Mouse (Mus musculus) right cerebral cortex, adult 2 months (tissue): ENCODE measurements around the gene Trpm5.

Experiments
- DNase-seq, 2 experiments: peaks; one replicate each; pipeline ENCODE4 v3.0.0; 2021 to 2022; ENCODE audit warnings: low spot score in 2 of 2

Trpm5 gene

GRCm38 (mm10) chr7:143106062-143106461, 11.6 kb upstream of the Trpm5 start, which contains the start of gene Kcnq1:
Gene Kcnq1 (plus strand): TSS chr7:143106362.
- no peak for DNase-seq

GRCm38 (mm10) chr7:143105258-143105897, 10.9 kb upstream of the Trpm5 start:
- DNase-seq: no peak

GRCm38 (mm10) chr7:143100759-143101158, 6.3 kb upstream of the Trpm5 start:
- DNase-seq: peak; percentile 34 to 37

- DNase-seq: no peak
These were observed 1.1 kb upstream of the Trpm5 start for GRCm38 (mm10) chr7:143095554-143095907.

GRCm38 (mm10) chr7:143093847-143094246, 595 bp downstream of the Trpm5 start:
- no peak for DNase-seq

- peak in 1 of 2 experiments; percentile 34 for DNase-seq
These were observed 7.3 kb downstream of the Trpm5 start for GRCm38 (mm10) chr7:143087070-143087579.

- DNase-seq: peak in 1 of 2 experiments; percentile 50
These were observed 8.1 kb downstream of the Trpm5 start for GRCm38 (mm10) chr7:143086366-143086765.

- no peak for DNase-seq
These were observed 10.7 kb downstream of the Trpm5 start for GRCm38 (mm10) chr7:143083708-143084107.

GRCm38 (mm10) chr7:143082024-143082423, 12.4 kb downstream of the Trpm5 start:
- no peak for DNase-seq

- DNase-seq: no peak
These were observed 17.1 kb downstream of the Trpm5 start for GRCm38 (mm10) chr7:143077351-143077750.

GRCm38 (mm10) chr7:143075394-143075793, 19.0 kb downstream of the Trpm5 start:
- no peak for DNase-seq

GRCm38 (mm10) chr7:143073086-143073485, 21.4 kb downstream of the Trpm5 start:
- peak; percentile 44 to 55 for DNase-seq

- DNase-seq: no peak
These were observed 21.8 kb downstream of the Trpm5 start for GRCm38 (mm10) chr7:143072605-143073004.

- no peak for DNase-seq
These were observed 23.9 kb downstream of the Trpm5 start for GRCm38 (mm10) chr7:143070506-143071070.

- DNase-seq: peak in 1 of 2 experiments; percentile 37
These were observed 24.6 kb downstream of the Trpm5 start for GRCm38 (mm10) chr7:143069751-143070400.

GRCm38 (mm10) chr7:143068882-143069591, 25.4 kb downstream of the Trpm5 start, which contains the start of gene Tssc4:
Gene Tssc4 (plus strand): TSS chr7:143069249.
- peak; percentile 99 for DNase-seq

GRCm38 (mm10) chr7:143068316-143068881, 26.0 kb downstream of the Trpm5 start:
- DNase-seq: no peak

GRCm38 (mm10) chr7:143067897-143068296, 26.5 kb downstream of the Trpm5 start:
- no peak for DNase-seq

GRCm38 (mm10) chr7:143067469-143067868, 27.0 kb downstream of the Trpm5 start:
- no peak for DNase-seq

- no peak for DNase-seq
These were observed 28.8 kb downstream of the Trpm5 start for GRCm38 (mm10) chr7:143065692-143066091.

GRCm38 (mm10) chr7:143064226-143064625, 30.2 kb downstream of the Trpm5 start:
- DNase-seq: peak in 1 of 2 experiments; percentile 47

- DNase-seq: no peak
These were observed 31.7 kb downstream of the Trpm5 start for GRCm38 (mm10) chr7:143062704-143063103.
